Mouse (Mus musculus) hematopoietic stem cell, adult 5-6 weeks (primary cell): Measurements from ENCODE around the gene Evi2. TPM values are rescaled to one million over a fixed set of nuclear protein-coding genes. Genes with fewer than 3 reads are reported as not detected.

ENCODE experiments used
- ATAC-seq, 2 experiments: fragments of 125-278 bp in 1 of 2; replicated peaks in 1 of 2; 2 replicates each; pipeline ENCODE4 v1.8.0; 2016 to 2017; ENCODE audit warnings: inconsistent platforms in 2 of 2, mild to moderate bottlenecking in 2 of 2, moderate number of reproducible peaks in 2 of 2, low read depth in 1 of 2, moderate TSS enrichment in 1 of 2; ENCODE audit not compliant: low FRiP score in 2 of 2, poor library complexity in 2 of 2, severe bottlenecking in 2 of 2, insufficient read depth in 1 of 2, low TSS enrichment in 1 of 2
- total RNA-seq: library from RNA; stranded (forward); fragments of 172-1452, 232-1000 nt; gene quantifications from 2 replicates; pipeline ENCODE4 v1.2.3, GENCODE M21; 2017

The Evi2 gene
- total RNA-seq, 1 experiment from 2014 or later: 5.4 TPM

GRCm38 (mm10) chr11:79528601-79529000 lies 1.8 kb downstream of the Evi2 start:
- no peak for ATAC-seq

- ATAC-seq: peak; percentile 63 to 79
These were observed 2.5 kb downstream of the Evi2 start for GRCm38 (mm10) chr11:79527739-79528384.

- ATAC-seq: no peak
These were observed 3.2 kb downstream of the Evi2 start for GRCm38 (mm10) chr11:79527015-79527738.

- no peak for ATAC-seq
These were observed 3.8 kb downstream of the Evi2 start for GRCm38 (mm10) chr11:79526549-79526948.

- no peak for ATAC-seq
These were observed 6.1 kb downstream of the Evi2 start for GRCm38 (mm10) chr11:79524310-79524575.

- ATAC-seq: peak; percentile 52 to 62
These were observed 6.7 kb downstream of the Evi2 start, which contains the start of gene Evi2b for GRCm38 (mm10) chr11:79523560-79524309. Gene Evi2b (minus strand): TSS chr11:79523762.

GRCm38 (mm10) chr11:79522944-79523343 lies 7.4 kb downstream of the Evi2 start:
- no peak for ATAC-seq

GRCm38 (mm10) chr11:79521930-79522329 lies 8.5 kb downstream of the Evi2 start:
- peak in 1 of 2 experiments; percentile 46; a peak in 1 of 4 replicates for ATAC-seq

- no peak; a peak in 1 of 4 replicates for ATAC-seq
These were observed 9.6 kb downstream of the Evi2 start for GRCm38 (mm10) chr11:79520772-79521171.

- peak; percentile 84 to 88 for ATAC-seq
These were observed 10.5 kb downstream of the Evi2 start for GRCm38 (mm10) chr11:79519878-79520291.

GRCm38 (mm10) chr11:79519299-79519698 lies 11.1 kb downstream of the Evi2 start:
- ATAC-seq: no peak

GRCm38 (mm10) chr11:79515798-79516197 lies 14.6 kb downstream of the Evi2 start:
- ATAC-seq: no peak

GRCm38 (mm10) chr11:79515331-79515730 lies 15.1 kb downstream of the Evi2 start:
- ATAC-seq: no peak

- no peak for ATAC-seq
These were observed 18.4 kb downstream of the Evi2 start for GRCm38 (mm10) chr11:79511970-79512369.

GRCm38 (mm10) chr11:79504506-79504905 lies 25.9 kb downstream of the Evi2 start:
- ATAC-seq: no peak

GRCm38 (mm10) chr11:79503845-79504244 lies 26.5 kb downstream of the Evi2 start, which contains the start of gene Omg:
Gene Omg (minus strand): TSS chr11:79504084.
- no peak for ATAC-seq

GRCm38 (mm10) chr11:79502917-79503316 lies 27.5 kb downstream of the Evi2 start:
- no peak for ATAC-seq
